Mouse (Mus musculus): ENCODE measurements around the gene Padi1.

Gene Padi1

DNA sequence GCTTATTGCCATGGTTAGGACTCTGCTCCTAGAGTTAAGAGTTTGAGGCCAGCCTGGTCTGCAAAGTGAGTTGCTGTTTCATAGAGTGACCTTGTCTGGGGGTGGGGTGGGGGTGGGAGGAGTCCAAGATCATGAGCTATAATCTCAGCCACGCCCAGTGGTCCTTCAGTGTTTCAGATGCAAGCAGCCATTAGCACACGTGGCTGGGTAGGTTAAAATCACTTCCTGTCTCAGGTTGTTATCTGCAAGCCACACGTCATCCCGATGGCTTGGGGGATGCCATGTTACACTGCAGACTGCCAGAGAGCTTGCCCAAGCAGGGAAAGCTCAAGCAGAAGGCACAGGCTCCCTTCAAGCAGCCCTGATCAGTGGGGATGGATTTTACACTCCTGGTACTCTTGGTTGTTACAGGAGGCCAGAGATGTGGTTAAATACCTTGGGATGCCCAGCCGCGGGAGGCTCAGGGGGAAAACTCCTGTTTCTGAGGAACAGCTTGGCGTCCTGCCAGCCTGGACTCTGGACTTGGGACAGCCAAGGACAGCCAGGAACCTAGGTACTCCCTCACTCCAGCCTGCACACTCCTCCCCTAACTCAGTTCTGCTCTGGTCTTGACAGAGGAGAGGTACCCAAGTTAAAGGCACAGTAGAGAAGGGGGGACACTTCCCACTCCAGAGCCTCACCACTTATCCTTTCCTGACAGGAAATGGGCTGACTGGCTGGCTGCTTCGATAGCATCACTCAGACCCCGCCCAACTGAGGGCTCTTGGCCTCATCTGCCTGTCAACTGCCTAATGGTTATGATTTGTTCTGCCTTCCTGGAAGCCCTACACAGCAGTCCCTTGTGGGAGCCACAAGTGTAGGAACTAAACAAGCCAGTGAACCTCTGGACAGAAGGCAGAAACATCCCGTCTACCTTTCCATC, 29.3 kb downstream of the Padi1 start:
- DNase-seq (ENCODE audit: low spot score): peak; percentile 74

- peak; percentile 60 for DNase-seq (ENCODE audit: low spot score)
Observed at GRCm38 (mm10) chr4:140815496-140815895, 30.1 kb downstream of the Padi1 start.

DNA sequence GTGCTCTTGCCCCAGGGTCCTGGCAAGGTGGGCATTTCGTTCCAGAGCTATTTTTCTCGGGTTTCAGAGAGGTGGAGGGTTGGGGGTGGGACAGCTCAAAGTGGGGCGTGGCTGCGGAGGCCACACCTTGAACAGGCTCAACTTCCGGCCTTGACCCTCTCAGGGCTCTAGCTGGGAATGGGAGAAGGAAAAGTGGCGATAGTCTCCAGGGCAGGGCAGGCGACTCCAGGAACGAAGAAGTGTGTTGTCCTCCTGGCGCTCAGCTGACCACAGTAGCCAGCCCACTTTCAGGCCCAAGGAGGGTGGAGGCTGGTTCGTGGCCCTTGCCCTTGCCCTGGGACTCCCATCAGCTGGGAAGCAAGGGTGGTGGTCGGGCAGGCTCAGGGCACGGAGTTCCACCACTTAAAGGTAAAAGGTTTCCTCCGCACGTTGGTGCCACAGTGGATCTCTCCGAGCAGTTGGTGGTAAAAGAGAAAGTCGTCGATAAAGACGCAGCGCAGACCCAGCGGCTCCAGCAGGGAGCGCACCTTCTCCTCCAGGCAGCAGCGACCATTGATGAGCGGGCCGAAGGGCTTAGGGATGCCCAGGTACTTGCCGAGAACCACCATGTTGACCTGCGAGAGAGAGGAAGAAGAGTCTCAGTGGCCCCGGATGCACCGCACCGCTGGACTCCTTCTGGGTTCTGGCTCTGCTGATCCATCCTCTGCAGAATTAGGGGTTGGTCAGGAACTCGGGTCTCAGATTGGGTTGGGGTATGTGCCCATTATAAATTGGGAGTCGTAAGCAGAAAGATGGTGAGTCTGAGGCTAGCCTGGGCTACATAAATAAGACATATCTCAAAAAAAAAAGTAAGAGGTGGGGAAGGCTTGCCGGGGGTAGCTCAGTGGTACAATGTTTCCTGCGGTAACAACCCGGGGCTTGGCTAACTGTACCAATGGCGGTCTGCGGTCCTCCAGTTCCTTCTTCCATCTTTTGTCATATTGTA, 31.0 kb downstream of the Padi1 start:
- DNase-seq (ENCODE audit: low spot score): peak; percentile 54

- no peak for DNase-seq (ENCODE audit: low spot score)
Observed at GRCm38 (mm10) chr4:140813358-140814185, 32.0 kb downstream of the Padi1 start.

GRCm38 (mm10) chr4:140812609-140813008, 33.0 kb downstream of the Padi1 start:
- DNase-seq (ENCODE audit: low spot score): no peak

- DNase-seq (ENCODE audit: low spot score): no peak
Observed at GRCm38 (mm10) chr4:140812191-140812590, 33.4 kb downstream of the Padi1 start.

GRCm38 (mm10) chr4:140810458-140811260, 34.9 kb downstream of the Padi1 start, which contains the start of gene Padi3:
TSS of gene Padi3 (minus strand) at chr4:140810648.
- DNase-seq (ENCODE audit: low spot score): no peak

DNA sequence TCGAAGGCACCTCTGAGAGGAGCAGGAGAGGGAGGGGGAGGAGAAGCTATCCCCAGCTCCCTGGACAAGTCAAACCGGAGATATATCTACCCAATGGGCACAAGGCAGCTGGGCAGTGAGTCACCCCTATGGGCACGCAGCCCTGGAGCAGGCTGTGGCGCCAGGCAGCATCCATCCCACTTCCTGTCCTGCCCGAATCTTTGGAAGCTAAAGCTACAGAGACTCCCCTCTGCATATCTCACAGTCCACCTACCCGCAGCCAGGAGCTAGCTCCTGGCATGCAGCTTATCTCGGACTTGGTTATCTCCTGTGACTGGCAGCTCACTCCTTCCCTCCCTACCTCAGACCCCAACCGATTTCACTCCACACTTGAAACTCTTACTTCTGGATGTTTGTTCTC, 36.5 kb downstream of the Padi1 start:
- DNase-seq (ENCODE audit: low spot score): no peak

GRCm38 (mm10) chr4:140804601-140805000, 41.0 kb downstream of the Padi1 start:
- DNase-seq (ENCODE audit: low spot score): no peak

- no peak for DNase-seq (ENCODE audit: low spot score)
Observed at GRCm38 (mm10) chr4:140801364-140801763, 44.2 kb downstream of the Padi1 start.

- DNase-seq (ENCODE audit: low spot score): no peak
Observed at GRCm38 (mm10) chr4:140796786-140797185, 48.8 kb downstream of the Padi1 start.

GRCm38 (mm10) chr4:140794678-140795077, 50.9 kb downstream of the Padi1 start:
- no peak for DNase-seq (ENCODE audit: low spot score)

- no peak for DNase-seq (ENCODE audit: low spot score)
Observed at GRCm38 (mm10) chr4:140793795-140794194, 51.8 kb downstream of the Padi1 start.

DNA sequence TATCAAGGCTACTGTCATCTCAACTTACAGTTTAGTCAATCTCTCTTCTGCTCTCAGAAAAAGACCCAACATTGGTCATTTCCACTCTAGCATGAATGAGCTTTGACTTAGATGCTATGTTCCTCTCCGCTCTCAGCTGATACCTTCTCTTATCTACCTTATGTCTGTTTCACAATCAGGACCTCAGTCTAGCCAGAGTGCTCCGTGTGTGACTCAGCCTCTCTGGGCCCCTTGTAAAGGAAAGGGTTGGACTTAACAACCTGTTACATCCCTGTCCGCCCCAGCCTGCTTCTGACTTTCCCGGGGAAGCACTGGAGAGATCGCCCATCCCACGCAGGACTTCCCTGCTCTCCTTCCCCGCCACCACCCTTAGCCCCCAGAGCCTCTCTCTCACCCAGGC, 53.0 kb downstream of the Padi1 start:
- no peak for DNase-seq (ENCODE audit: low spot score)

DNA sequence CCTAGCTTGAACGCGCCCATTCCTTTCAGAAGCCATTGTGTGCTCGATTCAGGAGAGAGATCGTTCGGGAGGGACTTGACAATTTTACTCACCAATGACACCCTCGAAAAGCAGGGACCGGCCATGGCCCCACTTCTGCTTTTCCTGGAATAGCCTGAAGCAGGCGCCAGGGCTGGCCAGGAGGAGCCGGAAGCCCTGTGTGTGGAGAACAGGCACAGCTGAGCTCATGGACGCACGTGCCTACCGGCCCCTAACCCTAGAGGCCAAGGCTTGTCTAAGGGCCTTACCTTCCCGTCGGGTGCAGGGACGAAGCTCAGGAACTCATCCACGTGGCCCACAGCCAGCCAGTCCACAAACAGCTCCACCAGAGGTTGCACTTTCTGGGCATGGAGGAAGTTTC, 54.5 kb downstream of the Padi1 start:
- no peak for DNase-seq (ENCODE audit: low spot score)

DNA sequence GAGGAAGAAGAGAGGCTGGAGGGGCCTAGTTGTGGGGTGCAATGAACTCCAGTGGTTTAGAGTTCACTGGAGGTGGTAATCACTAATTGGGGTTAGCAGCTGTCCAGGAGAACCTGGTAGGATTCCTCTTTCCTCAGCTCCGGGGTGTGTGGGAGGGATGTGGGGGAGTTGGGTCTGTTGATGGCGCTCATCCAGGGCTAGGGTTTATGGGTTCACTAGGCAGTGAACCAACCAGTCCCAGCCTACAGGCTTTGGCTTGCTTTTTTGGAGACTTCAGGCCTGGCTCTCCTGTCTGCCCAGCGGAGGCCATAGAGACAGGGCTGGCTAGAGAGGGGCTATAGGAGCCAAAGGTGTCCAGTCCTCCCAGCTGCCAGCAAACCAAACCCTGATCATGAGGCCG, 55.6 kb downstream of the Padi1 start:
- no peak for DNase-seq (ENCODE audit: low spot score)

GRCm38 (mm10) chr4:140788983-140789382, 56.6 kb downstream of the Padi1 start:
- peak; percentile 72 for DNase-seq (ENCODE audit: low spot score)

DNA sequence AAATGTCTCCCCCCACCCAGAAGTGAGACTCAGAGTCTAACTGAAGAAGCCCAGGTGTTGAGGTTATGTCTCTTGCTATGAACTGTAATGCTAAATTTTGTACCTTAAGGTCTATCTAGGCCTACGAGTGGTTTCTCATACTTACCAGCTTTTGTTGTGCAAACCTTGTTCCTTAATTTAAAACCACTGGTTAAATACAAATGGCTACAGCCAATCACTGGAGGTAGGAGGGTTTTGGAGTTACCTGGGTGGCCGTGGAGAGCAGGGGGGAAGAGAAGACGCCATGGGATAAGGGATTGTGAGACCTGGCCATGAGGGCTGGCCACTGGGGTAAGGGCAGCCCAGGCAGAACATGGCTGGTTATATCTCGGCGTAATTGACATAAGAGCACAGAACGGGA, 57.3 kb downstream of the Padi1 start:
- DNase-seq (ENCODE audit: low spot score): no peak

DNA sequence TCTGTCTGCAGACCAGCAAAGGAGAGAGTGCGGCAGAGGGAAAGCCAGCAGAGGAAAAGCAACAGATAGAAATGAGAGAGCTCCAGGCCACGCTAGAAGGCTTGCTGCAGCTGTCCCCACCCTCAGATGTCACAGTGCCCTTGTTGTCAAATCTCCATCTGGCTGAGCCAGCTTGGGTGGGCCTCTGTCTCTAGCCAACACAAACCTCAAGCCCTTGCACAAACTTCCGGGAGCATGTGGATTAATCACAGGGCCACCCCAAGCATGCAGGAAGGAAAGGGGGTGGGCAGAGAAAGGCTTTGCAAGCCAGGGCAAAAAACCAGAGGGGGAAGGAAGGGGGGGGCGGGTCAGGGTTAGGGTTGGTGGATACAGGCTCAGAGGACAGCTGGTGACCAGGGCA, 58.2 kb downstream of the Padi1 start:
- DNase-seq (ENCODE audit: low spot score): no peak

- DNase-seq (ENCODE audit: low spot score): no peak
Observed at GRCm38 (mm10) chr4:140785217-140785616, 60.4 kb downstream of the Padi1 start.

Measured in T-cell, adult 2 months (primary cell).